Mouse (Mus musculus) liver, embryonic 14.5 days (tissue): Measurements from ENCODE around the gene Cux1. TPM values are rescaled to one million over a fixed set of nuclear protein-coding genes. Genes with fewer than 3 reads are reported as not detected.
"Not testable (repeated sequence)": the region's sequence is repeated elsewhere in the genome, so short reads cannot be mapped to it uniquely, and the experiment has no call there.

Experiments used
- ATAC-seq: fragments of 200-750 bp; cut with Nextera tagmentation; 2 replicates; pipeline ENCODE4 v1.8.0; 2017; ENCODE audit warnings: moderate number of reproducible peaks, mild to moderate bottlenecking, moderate library complexity; ENCODE audit not compliant: insufficient read depth
- DNase-seq, 3 experiments: peaks; one replicate each; pipeline ENCODE4 v3.0.0-alpha.2; 2012 to 2013; ENCODE audit warnings: low read depth in 3 of 3, low spot score in 3 of 3
- H3K27ac ChIP-seq: fragments of 300-500 bp; sonication (generic); 2 replicates; pipeline ENCODE4 v1.5.1; 2014; ENCODE audit warnings: moderate library complexity, mild to moderate bottlenecking, control low read depth, inconsistent platforms
- H3K27me3 ChIP-seq: fragments of 300-500 bp; sonication (generic); 2 replicates; pipeline ENCODE4 v1.6.1; 2014; ENCODE audit warnings: mild to moderate bottlenecking, low read length, moderate library complexity; ENCODE audit not compliant: control insufficient read depth, insufficient read depth
- H3K36me3 ChIP-seq: fragments of 300-500 bp; sonication (generic); replicated peaks from 2 replicates; pipeline ENCODE4 v1.6.1; 2014; ENCODE audit warnings: low read depth; ENCODE audit not compliant: control insufficient read depth, insufficient read depth
- H3K4me1 ChIP-seq, 2 experiments: fragments of 200-500 bp in 1 of 2; fragments of 300-500 bp in 1 of 2; sonication (generic) in 1 of 2; replicated peaks; 2 replicates each; pipeline ENCODE4 v1.6.1; 2012 to 2014; ENCODE audit warnings: antibody characterized with exemption in 1 of 2, inconsistent platforms in 1 of 2, low read length in 1 of 2; ENCODE audit not compliant: control insufficient read depth in 2 of 2, insufficient read depth in 2 of 2
- H3K4me2 ChIP-seq: fragments of 300-500 bp; sonication (generic); 2 replicates; pipeline ENCODE4 v1.6.1; 2014; ENCODE audit warnings: low read depth, mild to moderate bottlenecking, control low read depth, moderate library complexity
- H3K4me3 ChIP-seq, 2 experiments: fragments of 200-500 bp in 1 of 2; fragments of 300-500 bp in 1 of 2; sonication (generic) in 1 of 2; 2 replicates each; pipeline ENCODE4 v1.5.1; 2012 to 2014; ENCODE audit warnings: low read depth in 2 of 2, low read length in 2 of 2, mild to moderate bottlenecking in 2 of 2, control low read depth in 1 of 2, inconsistent platforms in 1 of 2, moderate library complexity in 1 of 2; ENCODE audit not compliant: insufficient read depth in 1 of 2
- H3K9ac ChIP-seq: fragments of 300-500 bp; sonication (generic); replicated peaks from 2 replicates; pipeline ENCODE4 v1.6.1; 2014; ENCODE audit warnings: mild to moderate bottlenecking, control low read depth, moderate library complexity
- H3K9me3 ChIP-seq: fragments of 300-500 bp; sonication (generic); 2 replicates; pipeline ENCODE4 v1.6.1; 2016; ENCODE audit warnings: low read length, mixed read lengths; ENCODE audit not compliant: control insufficient read depth
- CTCF ChIP-seq: IDR thresholded peaks from 2 replicates; pipeline ENCODE4 v1.5.1; 2016; ENCODE audit warnings: antibody characterized with exemption, low read depth, control low read depth
- EP300 ChIP-seq: IDR thresholded peaks from 2 replicates; pipeline ENCODE4 v1.6.1; 2016; ENCODE audit warnings: antibody characterized with exemption, low read depth
- WGBS: fragments of 180-500 bp; shearing (Covaris S2); extraction: QIAGEN DNeasy Blood & Tissue Kit; methylation state at CpG from one replicate; pipeline ENCODE4 v1.1.7; 2014; ENCODE audit not compliant: insufficient replicate concordance; 5-methylcytosine and 5-hydroxymethylcytosine counted together
- polyA plus RNA-seq, 2 experiments: library from polyadenylated mRNA; depleted of rRNA in 1 of 2; stranded (reverse) in 1 of 2; unstranded in 1 of 2; fragments of >200 nt; fragmentation: Nextera tagmentation in 1 of 2; extraction: Ambion mirVana in 1 of 2; gene quantifications; 2 replicates each; pipeline versions ENCODE4 v1.2.1 to v1.2.3; 2012 to 2014

The Cux1 gene
- polyA plus RNA-seq, 2 experiments: 9.0 to 12.4 TPM

GRCm38 (mm10) chr5:136473337-136473736 lies 94.0 kb downstream of the Cux1 start:
- TF ChIP-seq EP300 (no peak), CTCF (no peak)
- Histone ChIP-seq H3K27me3 (no peaks in the 10 kb centered on the region), H3K9me3 (no peaks in the 10 kb centered on the region), H3K27ac (no peak overlapping the region), H3K4me3 (no peak overlapping the region), H3K4me1 (peaks cover 0 to 4% of the 10 kb centered on the region in 2 experiments; a peak in 1 of 4 replicates), H3K9ac (no peak overlapping the region), H3K4me2 (no peak overlapping the region), H3K36me3 (no peaks in the 10 kb centered on the region)
- 63% methylated on average over 6 of the region's 6 CpGs for WGBS
- no peak for ATAC-seq
- no peak for DNase-seq

GRCm38 (mm10) chr5:136472846-136473245 lies 94.4 kb downstream of the Cux1 start:
- DNase-seq (no peak), ATAC-seq (no peak)
- Histone ChIP-seq H3K27ac (no peak overlapping the region), H3K4me3 (no peak overlapping the region), H3K4me1 (peaks cover 0 to 8% of the 10 kb centered on the region in 2 experiments; a peak in 2 of 4 replicates), H3K9ac (no peak overlapping the region), H3K9me3 (no peaks in the 10 kb centered on the region), H3K27me3 (no peaks in the 10 kb centered on the region), H3K36me3 (no peaks in the 10 kb centered on the region), H3K4me2 (no peak overlapping the region)
- 78% methylated on average over 6 of the region's 6 CpGs for WGBS
- no peak for TF ChIP-seq CTCF
- TF ChIP-seq EP300: no peak

GRCm38 (mm10) chr5:136470985-136471735 lies 96.1 kb downstream of the Cux1 start:
- H3K9ac ChIP-seq, H3K27me3 ChIP-seq, H3K27ac ChIP-seq, ATAC-seq, DNase-seq, H3K36me3 ChIP-seq, H3K4me3 ChIP-seq, H3K4me2 ChIP-seq, H3K9me3 ChIP-seq: not testable (repeated sequence)
- 47% methylated on average over 2 of the region's 2 CpGs for WGBS
- peaks cover 0 to 13% of the 10 kb centered on the region in 2 experiments; a peak in 2 of 4 replicates for H3K4me1 ChIP-seq

- Histone ChIP-seq H3K9me3 (no peaks in the 10 kb centered on the region), H3K4me3 (no peak overlapping the region), H3K4me1 (peaks cover 0 to 25% of the 10 kb centered on the region in 2 experiments; a peak in 2 of 4 replicates), H3K36me3 (no peaks in the 10 kb centered on the region), H3K9ac (no peak overlapping the region), H3K27me3 (no peaks in the 10 kb centered on the region), H3K27ac (no peak overlapping the region), H3K4me2 (no peak overlapping the region)
- WGBS: 48% methylated on average over 1 of the region's 1 CpGs
- ATAC-seq (no peak), DNase-seq (no peak)
- TF ChIP-seq EP300 (no peak), CTCF (no peak)
Measured at GRCm38 (mm10) chr5:136469301-136469700, 98.0 kb downstream of the Cux1 start.

GRCm38 (mm10) chr5:136467360-136467999 lies 99.8 kb downstream of the Cux1 start:
- Histone ChIP-seq H3K4me2 (no peak overlapping the region), H3K36me3 (no peaks in the 10 kb centered on the region), H3K4me1 (peaks cover 0 to 26% of the 10 kb centered on the region in 2 experiments; a peak in 2 of 4 replicates), H3K4me3 (no peak overlapping the region), H3K9ac (no peak overlapping the region), H3K27ac (no peak overlapping the region), H3K27me3 (no peaks in the 10 kb centered on the region), H3K9me3 (no peaks in the 10 kb centered on the region)
- TF ChIP-seq EP300 (no peak), CTCF (no peak)
- DNase-seq: no peak
- no peak for ATAC-seq
- 35% methylated on average over 6 of the region's 8 CpGs for WGBS
